Mouse (Mus musculus): ENCODE results near the gene Cyp2ab1. TPM values are rescaled to one million over a fixed set of nuclear protein-coding genes. Genes with fewer than 3 reads are reported as not detected.

Cyp2ab1 gene
- polyA plus RNA-seq, 1 experiment from 2014 or later, result not detected

Other genes with a start within 250 kb of the Cyp2ab1 start
- 25.9 and 27.7 TPM in 2 replicates for gene Klhl24, start 227.9 kb downstream of the Cyp2ab1 start, polyA plus RNA-seq (2016; fragmentation: Nextera tagmentation; extraction: Ambion mirVana)
- 52.7 and 55.9 TPM in 2 replicates for gene Yeats2, start 184.3 kb downstream of the Cyp2ab1 start, polyA plus RNA-seq (2016; fragmentation: Nextera tagmentation; extraction: Ambion mirVana)
- gene Map6d1, start 84.0 kb downstream of the Cyp2ab1 start, polyA plus RNA-seq (2016; fragmentation: Nextera tagmentation; extraction: Ambion mirVana), result 0.66 and 1.3 TPM in 2 replicates
- gene Parl, start 23.0 kb downstream of the Cyp2ab1 start, polyA plus RNA-seq (2016; fragmentation: Nextera tagmentation; extraction: Ambion mirVana), result 128 and 135 TPM in 2 replicates
- 63.9 and 64.3 TPM in 2 replicates for gene Abcc5, start 101.0 kb upstream of the Cyp2ab1 start, polyA plus RNA-seq (2016; fragmentation: Nextera tagmentation; extraction: Ambion mirVana)
- gene Eif2b5, start 173.4 kb upstream of the Cyp2ab1 start, polyA plus RNA-seq (2016; fragmentation: Nextera tagmentation; extraction: Ambion mirVana), result 157 and 169 TPM in 2 replicates
- 33.0 and 35.1 TPM in 2 replicates for gene Dvl3, start 191.6 kb upstream of the Cyp2ab1 start, polyA plus RNA-seq (2016; fragmentation: Nextera tagmentation; extraction: Ambion mirVana)
- gene Ap2m1, start 210.1 kb upstream of the Cyp2ab1 start, polyA plus RNA-seq (2016; fragmentation: Nextera tagmentation; extraction: Ambion mirVana), result 604 and 650 TPM in 2 replicates
- gene Abcf3, start 223.2 kb upstream of the Cyp2ab1 start, polyA plus RNA-seq (2016; fragmentation: Nextera tagmentation; extraction: Ambion mirVana), result 57.2 and 59.6 TPM in 2 replicates